Mouse (Mus musculus) retina, postnatal 7 days (tissue): ENCODE results near the gene Rimklb.

Experiments used
- DNase-seq: peaks from one replicate; pipeline ENCODE4 v3.0.0-alpha.2; 2012; ENCODE audit warnings: low read depth, low spot score

Rimklb gene

DNA sequence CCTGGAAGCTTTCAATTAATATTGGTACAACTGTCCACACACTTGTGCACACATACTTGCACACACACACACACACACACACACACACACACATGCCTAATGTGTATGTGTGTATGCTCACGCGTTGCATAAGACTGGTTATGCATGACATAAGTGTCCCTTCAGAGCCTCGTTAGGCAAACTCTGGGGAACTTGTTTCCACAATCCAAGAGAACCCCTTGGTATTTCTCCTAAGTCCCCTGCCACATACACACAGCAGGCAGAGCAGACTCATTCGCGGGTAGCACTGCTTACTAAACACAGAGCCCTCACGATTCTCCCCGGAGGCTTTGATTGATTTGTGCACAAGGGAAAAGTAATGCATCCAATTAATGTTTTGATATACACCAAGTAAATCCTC, 81.5 kb downstream of the Rimklb start:
- no peak for DNase-seq

DNA sequence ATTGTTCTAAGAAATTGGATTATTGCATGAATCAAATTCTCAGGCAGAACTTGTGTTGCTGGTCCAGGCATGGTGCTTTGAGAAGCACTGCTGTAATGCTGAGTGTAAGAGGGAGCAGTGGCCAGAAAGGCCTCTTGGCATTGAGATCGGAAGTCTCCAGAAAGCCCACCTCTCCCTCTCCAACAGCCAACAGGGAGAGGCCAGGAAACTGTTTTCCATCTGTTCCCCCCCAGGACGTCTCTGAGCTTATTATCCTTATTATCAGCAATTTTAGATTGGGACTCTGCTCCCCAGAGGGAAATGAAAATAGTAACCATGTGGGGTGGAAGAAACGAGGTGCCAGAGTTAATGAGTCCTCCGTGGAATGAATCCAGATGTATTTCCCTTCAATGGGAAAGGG, 82.2 kb downstream of the Rimklb start:
- no peak for DNase-seq

DNA sequence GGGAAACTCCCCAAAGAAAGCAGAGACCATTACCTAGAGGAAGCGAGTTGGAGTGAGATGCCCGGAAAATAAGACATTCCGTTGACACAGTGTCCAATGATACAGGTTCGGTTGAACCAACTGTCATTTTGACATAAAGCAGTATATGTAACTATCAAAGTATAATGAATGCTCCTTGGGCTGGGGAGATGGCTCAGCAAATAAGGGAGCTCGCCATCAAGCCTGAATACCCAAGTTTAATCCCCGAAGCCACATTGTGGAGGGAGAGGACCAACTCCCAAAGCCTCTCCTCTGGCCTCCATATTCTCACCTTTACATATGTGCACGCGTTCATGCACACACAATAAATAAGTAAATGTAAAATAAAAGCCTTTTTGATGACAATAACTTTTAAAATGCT, 87.3 kb downstream of the Rimklb start:
- DNase-seq, result no peak

DNA sequence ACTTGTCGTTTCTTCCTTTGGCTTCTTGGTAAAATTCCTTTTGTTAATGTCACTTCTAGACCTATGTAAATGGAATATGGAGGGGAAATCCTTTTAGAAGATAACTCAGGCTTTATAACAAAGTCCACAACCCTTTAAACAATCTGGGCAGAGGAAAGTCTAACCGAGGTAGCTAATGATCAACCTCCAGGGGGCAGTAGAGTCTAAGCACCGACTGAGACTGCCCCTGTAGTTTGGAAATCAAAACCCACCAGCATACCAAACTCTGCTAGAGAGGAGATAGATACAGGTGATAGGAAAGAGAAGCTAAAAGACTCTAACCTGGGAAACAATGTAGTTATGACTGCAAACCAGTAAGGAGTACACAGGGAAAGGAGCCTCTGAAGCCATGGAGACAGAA, 96.3 kb downstream of the Rimklb start:
- DNase-seq, result peak; percentile 46

DNA sequence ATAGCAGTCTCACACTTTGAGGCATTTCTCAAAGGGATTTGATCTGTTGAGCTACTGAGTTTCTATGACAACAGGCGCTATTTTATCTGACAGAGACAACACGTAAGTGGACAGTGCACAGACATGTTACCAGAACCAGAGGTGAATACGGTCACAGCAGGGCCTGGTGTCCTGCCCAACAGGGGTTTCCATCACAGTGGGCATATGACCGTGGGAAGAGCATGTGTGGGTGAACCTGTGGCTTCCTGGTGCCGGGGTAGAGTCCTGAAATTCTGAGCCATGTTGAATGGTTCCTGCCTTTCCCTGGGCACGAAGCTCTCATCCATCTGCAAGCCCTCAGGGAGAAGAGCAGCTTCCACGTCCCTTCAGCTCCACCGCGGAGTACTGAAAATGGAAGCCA, 98.3 kb downstream of the Rimklb start:
- no peak for DNase-seq
